Mouse (Mus musculus) urinary bladder, postnatal 14 days (tissue): ENCODE results near the gene Pcolce2.

ENCODE experiments used
- DNase-seq: peaks from one replicate; pipeline ENCODE4 v3.0.0; 2021; ENCODE audit warnings: low spot score

Pcolce2 gene

GRCm38 (mm10) chr9:95654356-95654755, 17.0 kb downstream of the Pcolce2 start:
- DNase-seq: no peak

- DNase-seq: no peak
Observed at GRCm38 (mm10) chr9:95657941-95658340, 20.5 kb downstream of the Pcolce2 start.

- DNase-seq: no peak
Observed at GRCm38 (mm10) chr9:95664290-95664989, 27.0 kb downstream of the Pcolce2 start.

- no peak for DNase-seq
Observed at GRCm38 (mm10) chr9:95665835-95666234, 28.4 kb downstream of the Pcolce2 start.

GRCm38 (mm10) chr9:95667836-95668235, 30.4 kb downstream of the Pcolce2 start:
- DNase-seq: peak; percentile 11

GRCm38 (mm10) chr9:95668306-95668705, 30.9 kb downstream of the Pcolce2 start:
- no peak for DNase-seq

GRCm38 (mm10) chr9:95672331-95672730, 34.9 kb downstream of the Pcolce2 start:
- no peak for DNase-seq

GRCm38 (mm10) chr9:95672760-95673159, 35.4 kb downstream of the Pcolce2 start:
- no peak for DNase-seq

- peak; percentile 58 for DNase-seq
Observed at GRCm38 (mm10) chr9:95675064-95675699, 37.8 kb downstream of the Pcolce2 start.

- no peak for DNase-seq
Observed at GRCm38 (mm10) chr9:95676021-95676420, 38.6 kb downstream of the Pcolce2 start.

GRCm38 (mm10) chr9:95679966-95680365, 42.6 kb downstream of the Pcolce2 start:
- no peak for DNase-seq

GRCm38 (mm10) chr9:95680691-95681090, 43.3 kb downstream of the Pcolce2 start:
- DNase-seq: no peak

GRCm38 (mm10) chr9:95685660-95686440, 48.4 kb downstream of the Pcolce2 start:
- no peak for DNase-seq

- DNase-seq: peak; percentile 16
Observed at GRCm38 (mm10) chr9:95688064-95688463, 50.7 kb downstream of the Pcolce2 start.

GRCm38 (mm10) chr9:95692823-95693222, 55.4 kb downstream of the Pcolce2 start:
- no peak for DNase-seq

- DNase-seq: no peak
Observed at GRCm38 (mm10) chr9:95693528-95694100, 56.2 kb downstream of the Pcolce2 start.

GRCm38 (mm10) chr9:95694526-95694925, 57.1 kb downstream of the Pcolce2 start:
- no peak for DNase-seq

GRCm38 (mm10) chr9:95695023-95695422, 57.6 kb downstream of the Pcolce2 start:
- DNase-seq: no peak

GRCm38 (mm10) chr9:95696581-95696980, 59.2 kb downstream of the Pcolce2 start:
- DNase-seq: no peak

- peak; percentile 39 for DNase-seq
Observed at GRCm38 (mm10) chr9:95697808-95698207, 60.4 kb downstream of the Pcolce2 start.

GRCm38 (mm10) chr9:95699273-95699672, 61.9 kb downstream of the Pcolce2 start:
- DNase-seq: no peak

- DNase-seq: no peak
Observed at GRCm38 (mm10) chr9:95704078-95704477, 66.7 kb downstream of the Pcolce2 start.

- no peak for DNase-seq
Observed at GRCm38 (mm10) chr9:95705371-95705770, 68.0 kb downstream of the Pcolce2 start.
